Mouse (Mus musculus): ENCODE data around the gene Pafah1b1.

- no peak for TF ChIP-seq CTCF (IDR thresholded peaks at IDR 0.05; ENCODE audit: borderline replicate concordance, insufficient read depth, low read depth, low read length)
- TF ChIP-seq POLR2A (IDR thresholded peaks at IDR 0.05; ENCODE audit: borderline replicate concordance, insufficient read depth, low read length), result no peak
These were observed 59.6 kb downstream of the Pafah1b1 start for GRCm38 (mm10) chr11:74664906-74665305.

Measured in cerebellum, adult 2 months (tissue).